ENCODE assay signal across 9 mouse cellular contexts in the genomic region with DNA sequence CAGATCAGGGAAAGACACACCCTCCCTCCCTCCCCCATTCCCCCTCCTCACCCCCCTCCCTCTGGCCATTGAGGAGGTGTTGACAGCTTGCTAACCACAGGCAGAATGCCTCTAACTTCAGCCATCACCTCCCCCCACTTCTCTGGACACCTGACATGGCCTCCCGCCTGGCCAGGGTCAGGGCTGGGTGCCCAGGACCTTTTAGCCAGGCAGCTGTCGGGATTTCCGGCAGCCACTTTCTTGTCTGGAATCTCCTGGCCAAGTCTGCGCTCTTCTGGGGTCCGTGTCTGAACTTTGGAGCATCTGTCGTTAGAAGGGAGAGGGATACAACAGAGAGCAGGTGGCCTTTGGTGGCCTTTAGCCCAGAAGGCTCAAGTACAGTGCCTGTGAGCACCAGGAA. TPM values are rescaled to one million over a fixed set of nuclear protein-coding genes. Genes with fewer than 3 reads are reported as not detected.
DNase-seq lines count a peak whose midpoint lies in the region; ATAC-seq lines count a peak whose summit lies in the region.
"Had no signal": no experiment of that assay in that cellular context is flagged by ENCODE, and none has a peak within 500 bp of the region (broad histone marks: within the 10 kb centered on the region; RNA-seq: fewer than 3 reads in every experiment).

No protein-coding gene starts in this region.

- no peak overlapping the region for H3K4me3 ChIP-seq in heart, embryonic 13.5 days
- H3K4me3 ChIP-seq: limb, embryonic 15.5 days had no signal

- 7% methylated on average over 6 of the region's 6 CpGs for WGBS in heart, embryonic 13.5 days

- peak; percentile 77 for DNase-seq in Muller cell, postnatal 12 days (ENCODE audit: inconsistent ontology term)
- peak; percentile 56 for DNase-seq in embryo, embryonic 10.5 days (ENCODE audit: low spot score)
- peak; percentile 51 to 73 for DNase-seq in kidney, postnatal 4 days
- no peak for DNase-seq in layer of hippocampus, postnatal 36 days
- DNase-seq in left cerebral cortex, postnatal 25 days (ENCODE audit: low spot score in 2 of 2), result no peak

- H3K36me3 ChIP-seq in heart, embryonic 13.5 days, result no peaks in the 10 kb centered on the region
- H3K36me3 ChIP-seq: limb, embryonic 15.5 days had no signal

- 0 out of 2 replicates have a peak overlapping the region, but pooled peaks have one; percentile 1 for H3K4me2 ChIP-seq in heart, embryonic 13.5 days
- H3K4me2 ChIP-seq: limb, embryonic 15.5 days had no signal

- no peaks in the 10 kb centered on the region for H3K9me3 ChIP-seq in heart, embryonic 13.5 days
- H3K9me3 ChIP-seq: limb, embryonic 15.5 days had no signal

- peak; percentile 56; the same call in 1 of the 2 replicates for ATAC-seq in heart, embryonic 13.5 days (ENCODE audit: extremely low read depth, insufficient number of reproducible peaks, low FRiP score, low TSS enrichment)
- no peak for ATAC-seq in cerebellum, adult (ENCODE audit: insufficient number of reproducible peaks, low FRiP score, low TSS enrichment)
- no peak for ATAC-seq in megakaryocyte, adult 5-6 weeks (ENCODE audit: poor library complexity, severe bottlenecking)

- peak overlapping the region; percentile 83 for H3K27ac ChIP-seq in heart, embryonic 13.5 days (replicated peaks)
- H3K27ac ChIP-seq: limb, embryonic 15.5 days had no signal

- H3K4me1 ChIP-seq in heart, embryonic 13.5 days, result peaks cover 72% of the 10 kb centered on the region

- H3K27me3 ChIP-seq in heart, embryonic 13.5 days (replicated peaks), result no peaks in the 10 kb centered on the region
- H3K27me3 ChIP-seq: limb, embryonic 15.5 days had no signal

- intact Hi-C loops in left cerebral cortex, postnatal 25 days (cut with DNase I), result no loop called here

- H3K9ac ChIP-seq in heart, embryonic 13.5 days, result no peak overlapping the region
- H3K9ac ChIP-seq: limb, embryonic 15.5 days had no signal

RNA-seq across cellular contexts. Expression of a gene that starts 24.0 kb away (rescaled TPM):
- polyA plus RNA-seq in heart, embryonic 13.5 days (2015; fragmentation: Nextera tagmentation; extraction: Ambion mirVana), result 659 and 696 TPM in 2 replicates
- total RNA-seq in layer of hippocampus, postnatal 36 days (2021), result 100 to 1,000 TPM; 265 to 274 TPM
- 1,974 and 2,078 TPM in 2 replicates for total RNA-seq in megakaryocyte, adult 5-6 weeks (2015)
- 1,150 and 1,200 TPM in 2 replicates for total RNA-seq in megakaryocyte, adult 5-6 weeks (2017)
- 100 to 1,000 TPM; 289 to 302 TPM for total RNA-seq in left cerebral cortex, postnatal 25 days (2021)

RNA-seq across cellular contexts. Expression of a gene that starts 32.8 kb away (rescaled TPM):
- polyA plus RNA-seq in heart, embryonic 13.5 days (2015; fragmentation: Nextera tagmentation; extraction: Ambion mirVana), result 25.7 and 27.2 TPM in 2 replicates
- 10 to 100 TPM; 11.3 to 15.5 TPM for total RNA-seq in layer of hippocampus, postnatal 36 days (2021)
- 1.4 and 4.8 TPM in 2 replicates for total RNA-seq in megakaryocyte, adult 5-6 weeks (2015)
- total RNA-seq in megakaryocyte, adult 5-6 weeks (2017), result 3.5 and 4.8 TPM in 2 replicates
- total RNA-seq in left cerebral cortex, postnatal 25 days (2021), result 10 to 100 TPM; 12.9 to 19.1 TPM

RNA-seq across cellular contexts. Expression of a gene that starts 36.8 kb away (rescaled TPM):
- 8.6 and 10.4 TPM in 2 replicates for polyA plus RNA-seq in heart, embryonic 13.5 days (2015; fragmentation: Nextera tagmentation; extraction: Ambion mirVana)
- total RNA-seq in layer of hippocampus, postnatal 36 days (2021), result 10 to 100 TPM; 86.0 to 88.6 TPM
- 71.0 and 83.1 TPM in 2 replicates for total RNA-seq in megakaryocyte, adult 5-6 weeks (2015)
- total RNA-seq in megakaryocyte, adult 5-6 weeks (2017), result 28.1 and 35.0 TPM in 2 replicates
- 100 to 1,000 TPM; 101 to 109 TPM for total RNA-seq in left cerebral cortex, postnatal 25 days (2021)

RNA-seq across cellular contexts. Expression of a gene that starts 42.0 kb away (rescaled TPM):
- 7.4 and 7.7 TPM in 2 replicates for polyA plus RNA-seq in heart, embryonic 13.5 days (2015; fragmentation: Nextera tagmentation; extraction: Ambion mirVana)
- total RNA-seq in layer of hippocampus, postnatal 36 days (2021), result 10 to 100 TPM; 11.3 to 11.9 TPM
- total RNA-seq in megakaryocyte, adult 5-6 weeks (2015), result 7.7 and 8.2 TPM in 2 replicates
- total RNA-seq in megakaryocyte, adult 5-6 weeks (2017), result 2.9 and 3.2 TPM in 2 replicates
- 1 to 10 TPM; 8.3 to 9.7 TPM for total RNA-seq in left cerebral cortex, postnatal 25 days (2021)

RNA-seq across cellular contexts. Expression of a gene that starts 42.2 kb away (rescaled TPM):
- polyA plus RNA-seq in heart, embryonic 13.5 days (2015; fragmentation: Nextera tagmentation; extraction: Ambion mirVana), result 44.8 and 53.3 TPM in 2 replicates
- total RNA-seq in layer of hippocampus, postnatal 36 days (2021), result 10 to 100 TPM; 38.5 to 41.0 TPM
- 3.2 and 3.9 TPM in 2 replicates for total RNA-seq in megakaryocyte, adult 5-6 weeks (2015)
- total RNA-seq in megakaryocyte, adult 5-6 weeks (2017), result 2.2 and 4.2 TPM in 2 replicates
- total RNA-seq in left cerebral cortex, postnatal 25 days (2021), result 10 to 100 TPM; 40.6 to 44.0 TPM

Comparison
In these comparisons a context has a peak if more than half of its experiments do, and no peak if none do; other contexts are left out.
1. DNase-seq: peak in Muller cell, postnatal 12 days (single experiment), embryo, embryonic 10.5 days (single experiment) and kidney, postnatal 4 days (2 of 2); none in layer of hippocampus, postnatal 36 days (0 of 2) and left cerebral cortex, postnatal 25 days (0 of 2).